Mouse (Mus musculus): ENCODE data around the gene Arid1a. TPM values are rescaled to one million over a fixed set of nuclear protein-coding genes. Genes with fewer than 3 reads are reported as not detected.

The Arid1a gene
- polyA plus RNA-seq, 1 experiment, result 109 TPM

DNA sequence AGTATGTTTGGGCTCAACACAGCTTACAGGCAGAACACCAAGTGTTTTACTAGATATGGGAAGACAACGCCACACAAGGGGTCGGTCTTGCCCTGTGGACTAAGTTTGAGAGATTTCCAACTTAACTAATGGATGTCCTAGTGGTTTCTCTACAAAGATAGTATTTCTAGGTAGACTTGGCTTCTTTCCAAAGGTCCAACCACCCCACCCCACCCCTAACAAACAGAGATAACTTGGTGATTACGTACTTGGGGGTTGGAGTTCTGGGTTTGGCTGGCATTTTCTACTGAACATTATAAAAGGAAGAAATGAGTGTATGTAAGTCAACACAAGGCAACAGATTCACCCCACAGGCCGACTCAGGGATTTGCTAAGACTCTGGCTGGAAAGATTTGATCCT is 51.5 kb downstream of the Arid1a start:
- TF ChIP-seq GATA1 (IDR thresholded peaks at IDR 0.05; ENCODE audit: low read length), result no peak

DNA sequence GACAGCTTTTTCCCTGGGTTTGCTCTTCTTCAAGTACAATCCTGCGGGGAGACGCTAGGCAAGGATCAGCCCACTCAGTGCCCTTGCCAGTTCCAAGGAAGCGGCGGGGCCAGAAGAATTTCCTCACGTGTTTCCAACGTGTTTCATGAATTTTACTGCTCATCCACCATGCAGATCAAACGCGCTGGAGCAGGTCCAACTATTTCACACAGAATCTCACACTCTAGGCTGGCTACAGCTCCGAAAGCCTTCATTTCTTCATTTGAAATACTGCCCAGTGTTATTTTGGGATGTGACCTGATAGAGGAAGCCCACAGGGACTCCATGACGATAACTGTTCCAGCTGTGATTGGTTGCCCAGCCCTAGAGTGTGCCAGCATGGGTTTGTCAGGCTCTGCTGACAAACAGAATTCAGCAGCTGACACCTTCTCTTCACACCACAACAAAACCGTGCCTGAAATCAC is 55.6 kb downstream of the Arid1a start:
- no peak for TF ChIP-seq GATA1 (IDR thresholded peaks at IDR 0.05; ENCODE audit: low read length)

DNA sequence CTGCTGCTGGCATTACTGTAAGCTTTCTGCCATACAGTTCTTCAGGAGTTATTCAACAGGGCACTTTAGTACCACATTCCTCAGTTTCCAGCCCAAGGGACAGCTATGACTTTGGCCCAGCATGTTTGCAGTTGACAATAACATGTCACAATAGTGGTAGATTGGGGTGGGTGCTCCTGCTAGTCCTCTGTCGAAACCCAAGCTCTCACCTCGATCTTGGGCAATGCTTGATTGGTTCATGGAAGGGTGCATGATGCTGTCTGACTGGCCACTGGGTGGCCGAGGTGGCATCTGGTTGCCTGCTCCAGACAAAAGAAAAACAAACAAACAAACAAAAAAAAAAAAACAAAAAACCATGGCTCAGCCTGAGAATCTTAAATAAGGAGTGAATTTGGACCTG is 61.2 kb downstream of the Arid1a start:
- no peak for TF ChIP-seq GATA1 (IDR thresholded peaks at IDR 0.05; ENCODE audit: low read length)

DNA sequence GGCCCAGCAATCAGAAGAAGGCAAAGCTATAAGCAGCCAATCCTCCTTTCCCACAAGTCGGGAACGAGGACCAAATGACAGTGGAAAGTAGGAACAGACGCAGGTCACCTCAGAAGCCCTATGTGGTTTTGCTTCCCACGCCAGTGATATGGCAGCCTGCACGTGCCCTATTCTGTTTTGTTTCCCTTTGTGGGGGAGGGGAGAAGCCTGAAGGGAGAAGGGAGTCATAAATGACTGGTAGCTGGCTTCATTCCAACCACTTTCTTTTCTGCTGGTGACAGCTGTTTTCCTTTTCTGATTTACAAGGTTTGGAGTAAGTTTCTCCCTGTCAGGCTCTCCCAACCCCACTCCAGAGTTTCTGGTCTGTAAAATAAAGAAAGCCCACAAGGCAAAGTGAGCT is 66.3 kb downstream of the Arid1a start:
- no peak for TF ChIP-seq GATA1 (IDR thresholded peaks at IDR 0.05; ENCODE audit: low read length)

DNA sequence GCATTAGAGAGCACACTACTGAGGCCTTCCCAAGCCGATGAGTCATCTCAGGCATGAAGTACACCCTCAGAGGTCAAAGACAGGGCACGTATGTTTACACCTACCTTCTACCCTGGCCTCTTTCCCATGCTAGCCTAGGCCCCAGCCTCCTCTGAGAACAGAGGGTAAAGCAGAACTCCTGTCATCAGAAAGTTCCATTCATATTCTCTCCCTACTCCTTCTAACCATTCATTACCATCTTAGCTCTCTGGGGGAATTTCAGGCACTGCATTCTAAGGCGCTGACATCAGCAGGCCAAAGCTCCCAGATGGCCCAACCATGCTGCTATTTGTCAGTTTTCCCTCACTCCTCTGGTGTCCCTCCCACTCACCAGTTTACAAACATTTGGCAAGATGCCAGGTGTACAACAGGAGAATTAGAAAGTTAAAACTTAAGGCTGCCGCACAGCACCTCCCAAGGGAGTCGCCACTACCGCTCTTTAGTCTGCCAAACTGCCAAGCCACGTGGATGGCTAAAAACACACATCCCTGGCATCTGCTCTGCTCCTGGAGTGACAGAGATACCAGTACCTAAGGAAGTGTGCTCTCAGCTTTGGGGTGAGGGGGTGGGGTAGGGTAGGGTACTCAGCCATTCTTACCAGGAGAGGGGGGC is 68.0 kb downstream of the Arid1a start:
- no peak for TF ChIP-seq GATA1 (IDR thresholded peaks at IDR 0.05; ENCODE audit: low read length)

GRCm38 (mm10) chr4:133687126-133687525 is 69.4 kb downstream of the Arid1a start:
- TF ChIP-seq GATA1 (IDR thresholded peaks at IDR 0.05; ENCODE audit: low read length), result no peak

- TF ChIP-seq GATA1 (IDR thresholded peaks at IDR 0.05; ENCODE audit: low read length), result no peak
Observed at GRCm38 (mm10) chr4:133686512-133686911, 70.1 kb downstream of the Arid1a start.

- no peak for TF ChIP-seq GATA1 (IDR thresholded peaks at IDR 0.05; ENCODE audit: low read length)
Observed at GRCm38 (mm10) chr4:133680206-133680786, 76.3 kb downstream of the Arid1a start.

DNA sequence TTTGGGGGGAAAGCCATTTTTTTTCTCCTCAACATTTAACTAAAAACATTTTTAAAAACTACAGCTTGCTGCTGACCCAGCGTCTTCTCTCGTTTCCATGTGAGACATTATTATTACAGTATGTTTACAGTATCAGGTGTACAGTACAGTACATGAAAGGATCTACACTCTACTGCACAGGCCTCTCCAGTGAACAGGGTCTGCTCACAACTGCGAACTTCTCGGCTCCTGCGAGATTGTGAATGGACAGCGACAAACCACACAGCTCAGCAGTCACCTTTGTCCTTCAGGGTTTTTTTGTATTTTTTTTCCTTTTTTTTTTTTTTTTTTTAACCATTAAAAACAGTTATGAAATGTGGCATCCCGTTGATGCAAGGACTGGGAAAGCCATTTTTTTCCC is 76.9 kb downstream of the Arid1a start:
- no peak for TF ChIP-seq GATA1 (IDR thresholded peaks at IDR 0.05; ENCODE audit: low read length)

GRCm38 (mm10) chr4:133677266-133677665 is 79.3 kb downstream of the Arid1a start:
- TF ChIP-seq GATA1 (IDR thresholded peaks at IDR 0.05; ENCODE audit: low read length), result no peak

GRCm38 (mm10) chr4:133676189-133676588 is 80.4 kb downstream of the Arid1a start:
- TF ChIP-seq GATA1 (IDR thresholded peaks at IDR 0.05; ENCODE audit: low read length), result no peak

DNA sequence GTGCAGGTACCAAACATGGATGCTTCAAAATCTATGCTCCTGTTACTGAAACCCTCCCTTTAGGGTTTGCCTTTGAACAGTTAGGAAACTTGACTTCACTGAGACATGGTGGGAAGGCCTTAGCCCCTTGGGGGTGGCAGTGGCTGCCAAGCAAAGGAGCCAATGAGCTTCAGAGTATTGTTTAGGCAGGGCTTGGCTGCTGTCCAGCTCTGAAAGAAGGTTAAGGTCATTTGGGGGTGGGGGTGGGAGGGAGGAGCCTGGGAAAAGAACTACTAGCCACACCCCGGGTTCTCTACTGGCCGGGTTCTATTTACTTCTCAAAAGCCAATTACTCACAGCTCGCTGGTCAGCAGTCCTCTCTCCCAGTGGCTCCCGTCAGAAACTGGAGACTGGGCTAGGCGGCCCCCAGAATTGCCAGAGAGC is 81.0 kb downstream of the Arid1a start:
- no peak for TF ChIP-seq GATA1 (IDR thresholded peaks at IDR 0.05; ENCODE audit: low read length)

GRCm38 (mm10) chr4:133674331-133674695 is 82.3 kb downstream of the Arid1a start:
- no peak for TF ChIP-seq GATA1 (IDR thresholded peaks at IDR 0.05; ENCODE audit: low read length)

GRCm38 (mm10) chr4:133673666-133674330 is 82.8 kb downstream of the Arid1a start:
- TF ChIP-seq GATA1 (IDR thresholded peaks at IDR 0.05; ENCODE audit: low read length), result no peak

DNA sequence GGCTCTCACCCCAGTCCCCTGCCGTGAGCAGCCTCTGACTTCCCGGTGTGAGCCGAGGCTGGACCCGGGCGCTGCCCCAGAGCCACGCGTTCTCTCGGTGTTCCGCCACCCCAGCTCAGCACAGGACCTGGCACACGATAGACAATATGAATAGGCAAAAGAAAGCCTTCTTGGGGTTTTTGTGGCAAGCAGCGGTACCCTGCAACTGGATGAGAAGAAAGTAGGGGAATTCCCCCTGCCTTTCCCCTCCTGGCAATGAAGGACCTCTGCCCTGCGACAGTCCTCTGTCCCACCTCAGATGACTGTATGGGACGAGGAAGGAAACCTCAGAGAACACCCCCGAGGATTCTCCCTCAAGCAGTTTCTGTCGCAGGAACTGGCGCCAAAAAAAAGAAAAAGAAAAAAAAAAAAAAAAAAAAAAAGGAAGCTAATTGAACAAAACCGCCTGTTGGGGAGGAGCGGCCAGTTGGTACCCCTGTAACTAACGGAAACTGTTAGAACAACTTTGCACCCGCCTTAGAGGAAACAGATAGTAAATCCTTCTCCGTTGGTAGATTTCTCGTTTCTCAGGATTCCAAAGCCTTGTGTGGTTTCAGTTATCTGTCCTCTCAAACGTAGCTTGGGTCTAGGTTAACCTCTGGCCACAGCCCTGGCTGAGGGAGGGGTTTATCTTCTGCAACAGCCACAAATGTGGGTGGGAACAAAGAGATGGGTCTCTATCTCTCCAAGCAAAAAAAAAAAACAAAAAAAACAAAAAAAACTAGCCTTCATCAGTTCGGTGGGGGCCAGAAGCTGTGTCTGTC is 83.5 kb downstream of the Arid1a start:
- peak; percentile 79 for TF ChIP-seq GATA1 (IDR thresholded peaks at IDR 0.05; ENCODE audit: low read length)

All from G1E-ER4 (cell line).